Mouse (Mus musculus) hindbrain, embryonic 15.5 days (tissue): ENCODE data around the gene Rab22a. TPM values are rescaled to one million over a fixed set of nuclear protein-coding genes. Genes with fewer than 3 reads are reported as not detected.

Source experiments
- ATAC-seq: fragments of 200-750 bp; cut with Nextera tagmentation; 2 replicates; pipeline ENCODE4 v1.8.0; 2017; ENCODE audit warnings: low read depth, moderate number of reproducible peaks, moderate TSS enrichment; ENCODE audit not compliant: low FRiP score
- H3K27ac ChIP-seq: fragments of 300-500 bp; sonication (generic); replicated peaks from 2 replicates; pipeline ENCODE4 v1.5.1; 2015; ENCODE audit warnings: mild to moderate bottlenecking, inconsistent platforms
- H3K27me3 ChIP-seq: fragments of 300-500 bp; sonication (generic); 2 replicates; pipeline ENCODE4 v1.6.1; 2015; ENCODE audit warnings: control low read depth, inconsistent platforms
- H3K36me3 ChIP-seq: fragments of 300-500 bp; sonication (generic); 2 replicates; pipeline ENCODE4 v1.6.1; 2015; ENCODE audit warnings: control low read depth, inconsistent platforms
- H3K4me1 ChIP-seq: fragments of 300-500 bp; sonication (generic); replicated peaks from 2 replicates; pipeline ENCODE4 v1.6.1; 2015; ENCODE audit warnings: control low read depth, inconsistent platforms
- H3K4me2 ChIP-seq: fragments of 300-500 bp; sonication (generic); 2 replicates; pipeline ENCODE4 v1.6.1; 2015; ENCODE audit warnings: moderate library complexity, mild to moderate bottlenecking, inconsistent platforms
- H3K4me3 ChIP-seq: fragments of 300-500 bp; sonication (generic); 2 replicates; pipeline ENCODE4 v1.5.1; 2015; ENCODE audit warnings: mild to moderate bottlenecking, inconsistent platforms
- H3K9ac ChIP-seq: fragments of 300-500 bp; sonication (generic); 2 replicates; pipeline ENCODE4 v1.6.1; 2015; ENCODE audit warnings: inconsistent platforms
- H3K9me3 ChIP-seq: fragments of 300-500 bp; sonication (generic); 2 replicates; pipeline ENCODE4 v1.6.1; 2016; ENCODE audit warnings: control low read depth, inconsistent platforms
- WGBS: fragments of 180-500 bp; shearing (Covaris S2); methylation state at CpG from one replicate; pipeline ENCODE4 v1.1.7; 2015; 5-methylcytosine and 5-hydroxymethylcytosine counted together
- polyA plus RNA-seq: library from polyadenylated mRNA; unstranded; fragments of >200 nt; fragmentation: Nextera tagmentation; extraction: Ambion mirVana; gene quantifications from 2 replicates; pipeline ENCODE4 v1.2.1, GENCODE M21; 2015

The Rab22a gene
- polyA plus RNA-seq, 1 experiment from 2014 or later, result 31.0 TPM

DNA sequence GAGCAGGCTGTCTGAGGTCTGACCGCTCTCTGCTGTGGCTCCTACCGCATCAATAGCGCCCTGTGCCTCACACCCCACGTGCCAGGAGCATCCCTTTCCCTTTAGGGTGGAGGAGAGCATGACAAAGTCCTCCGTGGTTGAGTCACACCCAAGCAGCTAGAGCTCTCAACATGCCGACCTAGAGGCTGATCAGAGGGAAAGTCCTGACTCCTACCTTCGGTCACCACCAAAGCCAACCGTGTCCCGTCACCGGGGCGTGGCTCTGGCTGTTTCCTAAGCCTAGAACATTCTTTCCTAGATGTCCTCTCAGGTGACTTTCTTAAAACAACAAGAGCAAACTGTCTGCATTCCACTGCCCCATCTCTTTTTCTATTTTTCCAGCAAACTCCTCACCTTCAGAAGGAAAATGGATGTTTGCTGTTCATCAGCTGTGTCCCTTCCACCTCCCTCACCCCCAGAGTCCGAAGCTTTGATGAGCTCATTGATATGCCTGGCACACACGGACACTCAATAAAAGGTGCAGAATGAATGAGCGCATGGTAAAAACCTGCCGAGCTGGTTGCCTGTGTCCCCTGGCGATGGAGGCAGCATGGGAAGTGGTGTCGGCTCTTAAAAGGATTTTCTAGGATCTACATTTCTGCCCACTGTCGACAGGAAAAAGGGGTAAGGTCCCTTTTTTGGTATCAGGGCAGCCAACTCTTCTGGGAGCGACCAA, 12.2 kb upstream of the Rab22a start:
- whole genome bisulfite sequencing, result 77% methylated on average over 19 of the region's 19 CpGs
- no peak for ATAC-seq
- no peak overlapping the region for H3K4me3 ChIP-seq
- H3K27me3 ChIP-seq, result no peaks in the 10 kb centered on the region
- H3K4me1 ChIP-seq, result no peaks in the 10 kb centered on the region
- no peaks in the 10 kb centered on the region for H3K9me3 ChIP-seq
- H3K27ac ChIP-seq, result no peak overlapping the region
- H3K9ac ChIP-seq, result no peak overlapping the region
- H3K4me2 ChIP-seq, result no peak overlapping the region
- no peaks in the 10 kb centered on the region for H3K36me3 ChIP-seq

DNA sequence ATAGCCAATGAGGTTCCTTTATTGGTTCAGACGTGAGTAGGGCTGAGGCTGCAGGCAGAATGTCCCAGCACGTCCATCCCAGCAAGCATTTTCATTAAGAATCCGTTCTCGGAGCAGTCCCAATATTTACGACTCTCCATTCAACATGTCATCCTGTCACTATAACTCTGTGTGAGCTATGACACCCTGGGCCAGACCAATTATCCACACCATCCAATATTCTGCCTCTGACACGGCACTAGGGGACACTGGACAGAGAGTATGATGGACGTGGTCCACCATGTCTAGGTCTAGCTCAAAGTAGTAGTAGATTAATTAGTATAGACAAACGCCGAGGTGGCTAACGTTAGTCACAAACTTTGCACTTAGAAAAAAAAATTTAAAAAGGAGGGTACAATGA, 9.8 kb upstream of the Rab22a start:
- H3K9me3 ChIP-seq, result no peaks in the 10 kb centered on the region

DNA sequence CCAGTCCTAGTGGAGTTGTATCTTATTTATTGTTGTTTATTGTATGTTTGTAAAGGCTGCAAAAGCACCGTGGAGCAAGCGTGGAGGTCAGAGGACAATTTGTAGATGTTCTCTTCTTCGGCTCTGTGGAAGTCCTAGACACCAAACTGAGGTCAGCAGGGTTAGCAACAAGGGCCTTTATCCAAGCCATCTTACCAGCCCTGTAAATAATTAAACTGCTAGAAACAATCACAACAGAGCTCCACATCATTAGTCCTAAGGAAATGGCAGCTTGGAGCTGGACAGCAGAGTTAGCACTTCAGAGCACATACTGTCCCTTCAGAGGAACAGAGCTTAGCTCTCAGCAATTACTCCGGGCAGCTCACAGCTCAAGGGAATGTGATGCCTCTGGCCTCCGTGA, 6.0 kb upstream of the Rab22a start:
- Histone ChIP-seq H3K27ac (no peak overlapping the region), H3K9ac (no peak overlapping the region), H3K27me3 (no peaks in the 10 kb centered on the region), H3K36me3 (no peaks in the 10 kb centered on the region), H3K4me3 (no peak overlapping the region), H3K4me1 (peaks cover 6% of the 10 kb centered on the region; the same call in 1 of the 2 replicates), H3K4me2 (no peak overlapping the region), H3K9me3 (no peaks in the 10 kb centered on the region)
- ATAC-seq, result no peak
- WGBS, result 70% methylated on average over 5 of the region's 5 CpGs

More for the DNA sequence above, 9.8 kb upstream of the Rab22a start:
- WGBS, result 71% methylated on average over 10 of the region's 10 CpGs
- no peak overlapping the region for H3K27ac ChIP-seq
- H3K27me3 ChIP-seq, result no peaks in the 10 kb centered on the region
- ATAC-seq, result no peak
- no peaks in the 10 kb centered on the region for H3K4me1 ChIP-seq
- no peaks in the 10 kb centered on the region for H3K36me3 ChIP-seq
- no peak overlapping the region for H3K4me2 ChIP-seq
- H3K4me3 ChIP-seq, result no peak overlapping the region
- H3K9ac ChIP-seq, result no peak overlapping the region

DNA sequence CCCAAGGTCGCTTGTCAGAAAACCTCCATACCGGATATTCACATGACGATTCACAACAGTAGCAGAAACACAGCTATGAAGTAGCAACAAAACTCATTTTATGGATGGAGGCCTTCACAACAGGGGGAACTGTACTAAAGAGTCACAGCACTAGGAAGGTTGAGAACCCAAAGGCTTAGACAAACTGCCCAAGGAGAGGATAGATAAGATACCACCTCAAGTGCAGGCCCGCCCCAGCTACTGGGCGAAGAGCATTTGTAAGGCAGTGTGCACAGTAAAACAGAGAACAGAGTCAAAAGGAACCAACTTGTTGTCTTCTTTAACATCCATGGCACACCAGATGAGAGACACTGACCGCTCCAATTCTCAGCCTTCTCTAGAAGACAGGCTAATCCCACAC, 1.8 kb upstream of the Rab22a start:
- H3K36me3 ChIP-seq, result peaks cover 3% of the 10 kb centered on the region; the same call in 1 of the 2 replicates
- H3K27me3 ChIP-seq, result no peaks in the 10 kb centered on the region
- H3K9ac ChIP-seq, result no peak overlapping the region
- H3K9me3 ChIP-seq, result no peaks in the 10 kb centered on the region
- H3K4me2 ChIP-seq, result no peak overlapping the region
- no peak for ATAC-seq
- H3K27ac ChIP-seq, result no peak overlapping the region
- 90% methylated on average over 6 of the region's 6 CpGs for WGBS
- H3K4me3 ChIP-seq, result no peak overlapping the region
- H3K4me1 ChIP-seq, result peaks cover 24% of the 10 kb centered on the region

DNA sequence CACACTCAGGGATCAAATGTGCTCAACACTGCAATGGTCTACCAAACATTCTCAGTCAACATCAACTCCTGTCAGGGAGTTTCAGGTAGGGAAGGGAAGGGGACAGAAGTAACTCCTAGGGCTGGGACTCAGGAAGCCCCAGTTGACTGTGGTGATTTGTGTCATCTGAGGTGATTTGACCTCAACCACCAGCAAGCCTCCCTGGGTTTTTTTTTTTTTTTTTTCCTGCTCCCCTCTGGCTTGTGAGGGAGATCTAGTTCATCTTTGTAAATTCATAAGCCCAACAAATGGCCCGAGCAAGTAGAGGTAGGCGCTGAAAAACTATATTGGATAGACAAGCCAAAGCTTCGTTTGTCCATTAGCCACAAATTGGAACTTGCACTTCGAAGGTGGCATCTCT, 1.0 kb upstream of the Rab22a start:
- H3K9ac ChIP-seq, result no peak overlapping the region
- peaks cover 24% of the 10 kb centered on the region for H3K4me1 ChIP-seq
- H3K4me3 ChIP-seq, result peak overlapping the region; percentile 83
- no peak for ATAC-seq
- no peak overlapping the region for H3K27ac ChIP-seq
- H3K27me3 ChIP-seq, result no peaks in the 10 kb centered on the region
- WGBS, result 87% methylated on average over 4 of the region's 4 CpGs
- H3K36me3 ChIP-seq, result peaks cover 8% of the 10 kb centered on the region; the same call in 1 of the 2 replicates
- H3K9me3 ChIP-seq, result no peaks in the 10 kb centered on the region
- peak overlapping the region; percentile 72 for H3K4me2 ChIP-seq

DNA sequence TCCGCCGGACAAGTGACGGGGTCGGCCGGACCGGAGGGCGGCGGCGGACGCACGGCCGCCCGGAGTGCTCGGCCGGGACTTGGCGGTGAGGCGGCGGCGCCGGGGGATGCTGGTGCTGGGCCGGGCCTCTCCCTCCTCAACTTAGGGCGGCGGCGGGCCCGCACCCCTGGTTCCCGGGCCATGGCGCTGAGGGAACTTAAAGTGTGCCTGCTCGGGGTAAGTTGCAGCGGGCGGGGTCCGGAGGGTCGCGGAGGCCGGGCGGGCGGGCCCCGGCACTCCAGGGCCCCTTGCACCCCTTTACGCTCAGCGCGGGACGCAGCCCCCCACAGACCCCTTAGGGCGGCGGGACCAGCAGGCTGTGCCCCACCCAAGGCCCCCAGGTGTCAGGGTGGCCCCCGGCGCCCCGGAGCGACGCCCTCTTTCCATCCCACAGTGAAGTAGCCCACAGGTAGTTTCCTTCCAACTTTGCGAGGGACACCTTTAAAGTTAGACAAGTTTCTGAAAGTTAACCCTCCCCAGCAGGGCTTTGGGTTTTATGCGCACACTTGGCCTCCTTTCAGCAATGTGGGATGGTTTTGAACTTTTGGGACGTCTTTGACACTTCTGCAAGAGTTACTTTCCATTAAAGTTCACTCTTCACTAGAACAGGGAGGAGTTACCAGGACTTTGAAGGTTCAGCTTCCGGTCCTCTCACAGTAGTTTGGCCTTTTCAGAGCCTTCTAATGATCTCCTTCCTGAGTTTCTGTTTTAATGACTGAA, 545 bp downstream of the Rab22a start:
- Histone ChIP-seq H3K27ac (peak overlapping the region; percentile 62; the same call in 1 of the 2 replicates), H3K27me3 (no peaks in the 10 kb centered on the region), H3K36me3 (peaks cover 12% of the 10 kb centered on the region; the same call in 1 of the 2 replicates), H3K4me2 (peak overlapping the region; percentile 76), H3K4me1 (peaks cover 24% of the 10 kb centered on the region), H3K4me3 (peak overlapping the region; percentile 83), H3K9me3 (no peaks in the 10 kb centered on the region), H3K9ac (peak overlapping the region; percentile 67)
- ATAC-seq, result no peak; the same call in 1 of the 2 replicates
- WGBS, result 1% methylated on average over 48 of the region's 52 CpGs

DNA sequence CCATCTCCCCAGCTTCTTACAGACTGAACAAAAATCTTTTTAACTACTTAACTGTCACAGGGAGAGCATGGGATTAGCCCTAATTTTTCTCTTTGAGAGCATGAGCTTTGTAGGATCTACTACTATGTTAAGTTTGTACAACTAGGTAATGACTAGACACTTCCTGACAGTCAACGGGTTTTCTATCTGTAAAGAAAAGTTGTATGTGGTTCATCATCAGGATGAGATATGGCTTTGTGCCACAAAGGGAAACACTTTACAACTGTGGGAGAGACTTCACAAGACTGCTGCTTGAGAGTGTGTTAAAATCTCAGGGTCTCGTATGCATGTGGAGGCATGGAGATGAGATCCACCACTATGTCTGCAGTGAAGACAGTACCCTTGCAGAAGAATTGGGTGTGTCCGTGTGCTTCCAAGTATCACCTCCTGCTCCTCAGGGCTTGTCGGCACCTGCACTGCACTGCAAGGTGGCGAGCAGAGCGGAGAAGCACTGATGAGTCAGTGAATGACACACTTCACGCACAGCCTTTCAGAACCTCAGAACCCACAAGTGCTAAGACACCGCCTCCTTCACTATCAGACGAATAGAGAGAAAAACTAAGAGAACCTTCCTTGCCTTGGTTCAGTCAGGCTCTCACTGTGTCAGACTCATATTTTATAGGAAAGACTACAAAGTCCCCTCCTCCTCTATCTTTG, 2.8 kb downstream of the Rab22a start:
- H3K27ac ChIP-seq, result no peak overlapping the region
- H3K4me1 ChIP-seq, result peaks cover 24% of the 10 kb centered on the region
- H3K9me3 ChIP-seq, result no peaks in the 10 kb centered on the region
- H3K27me3 ChIP-seq, result no peaks in the 10 kb centered on the region
- 93% methylated on average over 9 of the region's 9 CpGs for WGBS
- H3K9ac ChIP-seq, result no peak overlapping the region
- H3K36me3 ChIP-seq, result peaks cover 12% of the 10 kb centered on the region; the same call in 1 of the 2 replicates
- H3K4me3 ChIP-seq, result no peak overlapping the region
- ATAC-seq, result no peak
- no peak overlapping the region for H3K4me2 ChIP-seq

DNA sequence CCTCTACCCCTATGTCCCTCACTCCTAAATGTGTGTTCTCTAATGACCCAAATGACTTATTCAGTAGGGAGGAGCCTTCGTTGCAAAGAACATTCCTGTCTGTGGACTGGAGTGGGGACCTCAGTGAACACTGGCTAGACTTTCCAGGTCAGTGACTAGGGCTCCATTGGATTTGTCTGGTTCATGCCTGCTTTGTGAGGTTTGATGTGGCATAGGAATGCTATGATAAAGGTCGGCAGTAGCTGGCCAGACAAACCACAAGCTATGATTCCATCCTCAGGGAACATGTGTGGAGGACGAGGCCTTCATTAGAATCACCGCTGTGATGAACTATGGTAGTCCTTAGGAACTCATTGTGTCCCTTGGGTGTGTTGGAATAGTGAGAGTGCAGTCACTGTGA, 5.2 kb downstream of the Rab22a start:
- Histone ChIP-seq H3K36me3 (peaks cover 12% of the 10 kb centered on the region; the same call in 1 of the 2 replicates), H3K27me3 (no peaks in the 10 kb centered on the region), H3K9me3 (no peaks in the 10 kb centered on the region), H3K4me1 (peaks cover 12% of the 10 kb centered on the region), H3K4me3 (no peak overlapping the region), H3K27ac (no peak overlapping the region), H3K4me2 (no peak overlapping the region), H3K9ac (no peak overlapping the region)
- no peak for ATAC-seq
- WGBS, result 88% methylated on average over 4 of the region's 4 CpGs

DNA sequence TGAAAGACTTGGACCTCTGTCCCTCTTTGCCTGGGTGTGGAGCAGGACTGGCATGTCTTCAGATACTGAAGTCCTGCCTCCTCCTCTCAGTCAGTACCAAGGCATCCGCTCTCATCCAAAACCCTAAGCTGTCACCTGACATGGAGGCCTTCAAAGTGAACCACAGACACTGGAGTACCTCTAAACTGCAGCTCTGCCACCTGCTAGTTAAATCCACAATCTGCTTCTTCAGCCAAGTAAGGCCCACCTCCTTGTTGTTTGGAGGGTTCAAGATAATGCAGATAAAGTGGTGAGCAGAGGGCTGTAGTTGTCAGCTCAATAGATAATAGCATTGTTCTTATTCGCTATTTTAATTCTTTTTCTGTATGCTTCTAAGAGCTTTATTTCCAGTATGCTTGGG, 5.7 kb downstream of the Rab22a start:
- Histone ChIP-seq H3K27me3 (no peaks in the 10 kb centered on the region), H3K9ac (no peak overlapping the region), H3K27ac (no peak overlapping the region), H3K4me2 (no peak overlapping the region), H3K36me3 (peaks cover 12% of the 10 kb centered on the region; the same call in 1 of the 2 replicates), H3K9me3 (no peaks in the 10 kb centered on the region), H3K4me1 (peaks cover 10% of the 10 kb centered on the region), H3K4me3 (no peak overlapping the region)
- 93% methylated on average over 2 of the region's 2 CpGs for WGBS
- no peak for ATAC-seq

DNA sequence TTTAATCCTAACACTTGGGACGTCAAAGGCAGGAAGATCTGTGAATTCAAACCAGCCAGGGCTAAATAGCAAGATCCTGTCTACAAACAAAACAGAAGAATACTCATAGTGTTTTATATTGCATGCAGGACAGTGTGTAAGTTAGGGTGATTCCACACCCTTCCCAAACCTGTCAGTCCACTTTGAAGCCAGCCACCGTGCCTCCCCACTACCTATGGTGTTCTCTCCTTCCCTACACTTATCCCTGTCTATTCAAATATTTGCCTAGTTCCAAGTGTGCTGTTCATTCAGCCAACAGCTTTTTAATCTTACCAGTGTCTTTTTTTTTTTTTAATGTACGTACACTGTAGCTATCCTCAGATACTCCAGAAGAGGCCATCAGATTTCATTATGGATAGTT, 7.3 kb downstream of the Rab22a start:
- Histone ChIP-seq H3K27ac (no peak overlapping the region), H3K9ac (no peak overlapping the region), H3K4me1 (no peaks in the 10 kb centered on the region), H3K36me3 (peaks cover 12% of the 10 kb centered on the region; the same call in 1 of the 2 replicates), H3K9me3 (no peaks in the 10 kb centered on the region), H3K4me2 (no peak overlapping the region), H3K4me3 (no peak overlapping the region), H3K27me3 (no peaks in the 10 kb centered on the region)
- ATAC-seq, result no peak
- WGBS, result 91% methylated on average over 3 of the region's 3 CpGs

DNA sequence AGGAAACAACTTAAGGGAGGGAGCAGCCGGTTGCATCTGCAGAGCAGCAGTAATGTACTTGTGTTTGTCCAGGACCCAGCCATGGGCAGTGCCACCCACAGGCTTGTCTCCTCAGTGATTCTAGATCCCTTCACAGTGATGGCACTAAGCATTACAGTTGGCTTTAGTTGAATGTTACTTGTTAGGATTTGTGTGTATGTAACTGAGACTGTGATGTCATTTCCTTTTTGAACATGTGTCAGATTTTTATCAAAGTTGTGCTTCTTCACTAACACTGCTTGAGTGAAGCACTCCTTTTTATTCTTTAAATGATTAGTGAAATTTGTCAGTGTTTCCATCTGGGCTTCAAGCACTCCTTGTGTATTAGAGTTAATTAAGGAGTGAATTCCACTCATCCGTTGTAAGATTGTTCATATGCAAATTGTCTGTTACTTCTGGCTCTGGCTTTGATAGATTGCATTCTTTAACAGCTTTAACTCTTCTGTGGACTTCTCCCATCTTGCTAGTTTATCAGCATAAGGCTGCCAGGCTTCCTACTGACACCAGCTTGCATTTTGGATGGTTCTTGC, 12.9 kb downstream of the Rab22a start:
- H3K4me1 ChIP-seq, result peaks cover 13% of the 10 kb centered on the region
- H3K9me3 ChIP-seq, result no peaks in the 10 kb centered on the region
- 46% methylated on average over 2 of the region's 2 CpGs for WGBS
- ATAC-seq, result no peak
- no peak overlapping the region for H3K27ac ChIP-seq
- H3K27me3 ChIP-seq, result no peaks in the 10 kb centered on the region
- H3K9ac ChIP-seq, result no peak overlapping the region
- H3K4me3 ChIP-seq, result no peak overlapping the region
- H3K4me2 ChIP-seq, result no peak overlapping the region
- no peaks in the 10 kb centered on the region for H3K36me3 ChIP-seq

DNA sequence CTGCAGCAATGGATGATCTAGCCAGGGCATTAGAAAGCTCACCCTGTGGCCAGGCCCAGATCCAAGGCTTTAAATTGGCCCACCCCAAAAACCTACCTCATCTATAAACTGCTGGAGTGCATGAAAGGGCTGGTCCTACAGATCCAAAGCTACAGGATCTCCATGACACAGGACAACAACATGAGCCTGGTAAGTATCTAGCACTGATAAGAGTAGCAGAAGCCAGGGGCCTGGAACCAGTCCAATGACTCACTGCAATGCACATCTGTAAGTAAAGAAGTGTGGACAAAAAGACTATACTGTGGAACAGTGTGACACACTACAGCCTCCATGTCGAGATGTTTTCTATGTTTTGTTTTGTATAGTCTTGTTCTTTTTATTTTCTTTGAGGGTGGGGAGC, 13.9 kb downstream of the Rab22a start:
- Histone ChIP-seq H3K27me3 (no peaks in the 10 kb centered on the region), H3K9me3 (no peaks in the 10 kb centered on the region), H3K36me3 (no peaks in the 10 kb centered on the region), H3K27ac (no peak overlapping the region), H3K4me3 (no peak overlapping the region), H3K4me2 (no peak overlapping the region), H3K9ac (no peak overlapping the region), H3K4me1 (peaks cover 13% of the 10 kb centered on the region)
- 93% methylated on average over 1 of the region's 1 CpGs for WGBS
- no peak for ATAC-seq
